Mouse (Mus musculus) stomach, embryonic 15.5 days (tissue): ENCODE measurements around the gene Drp2. TPM values are rescaled to one million over a fixed set of nuclear protein-coding genes. Genes with fewer than 3 reads are reported as not detected.
A peak's percentile ranks its signal among the peaks of the same experiment; 100 is the strongest.

Source experiments
- ATAC-seq: fragments of 200-750 bp; cut with Nextera tagmentation; 2 replicates; pipeline ENCODE4 v1.8.0; 2017; ENCODE audit warnings: low read depth, moderate number of reproducible peaks, moderate TSS enrichment; ENCODE audit not compliant: insufficient read depth, low FRiP score
- H3K27ac ChIP-seq: fragments of 300-500 bp; sonication (generic); 2 replicates; pipeline ENCODE4 v1.5.1; 2015; ENCODE audit warnings: mild to moderate bottlenecking, inconsistent platforms
- H3K27me3 ChIP-seq: fragments of 300-500 bp; sonication (generic); replicated peaks from 2 replicates; pipeline ENCODE4 v1.6.1; 2015; ENCODE audit warnings: inconsistent platforms
- H3K36me3 ChIP-seq: fragments of 300-500 bp; sonication (generic); 2 replicates; pipeline ENCODE4 v1.6.1; 2015; ENCODE audit warnings: inconsistent platforms
- H3K4me1 ChIP-seq: fragments of 300-500 bp; sonication (generic); 2 replicates; pipeline ENCODE4 v1.6.1; 2015; ENCODE audit warnings: inconsistent platforms
- H3K4me2 ChIP-seq: fragments of 300-500 bp; sonication (generic); 2 replicates; pipeline ENCODE4 v1.6.1; 2015; ENCODE audit warnings: mild to moderate bottlenecking, inconsistent platforms
- H3K4me3 ChIP-seq: fragments of 300-500 bp; sonication (generic); replicated peaks from 2 replicates; pipeline ENCODE4 v1.5.1; 2015; ENCODE audit warnings: inconsistent platforms
- H3K9ac ChIP-seq: fragments of 300-500 bp; sonication (generic); 2 replicates; pipeline ENCODE4 v1.6.1; 2015; ENCODE audit warnings: inconsistent platforms
- H3K9me3 ChIP-seq: fragments of 300-500 bp; sonication (generic); 2 replicates; pipeline ENCODE4 v1.6.1; 2016; ENCODE audit warnings: inconsistent platforms
- WGBS: fragments of 180-500 bp; shearing (Covaris S2); methylation state at CpG from one replicate; pipeline ENCODE4 v1.1.7; 2015; 5-methylcytosine and 5-hydroxymethylcytosine counted together
- polyA plus RNA-seq: library from polyadenylated mRNA; unstranded; fragments of >200 nt; fragmentation: Nextera tagmentation; extraction: Ambion mirVana; gene quantifications from 2 replicates; pipeline ENCODE4 v1.2.1, GENCODE M21; 2015

Drp2 gene
- 1.4 and 1.5 TPM in 2 replicates for polyA plus RNA-seq

- Histone ChIP-seq H3K36me3 (no peaks in the 10 kb centered on the region), H3K9ac (no peak within 1 kb of the TSS), H3K4me3 (peak within 1 kb of the TSS; percentile 34), H3K27ac (no peak within 1 kb of the TSS), H3K4me1 (no peaks in the 10 kb centered on the region), H3K27me3 (no peaks in the 10 kb centered on the region), H3K4me2 (peak within 1 kb of the TSS; percentile 57), H3K9me3 (no peaks in the 10 kb centered on the region)
- no peak for ATAC-seq
- WGBS: 35% methylated on average over 14 of the region's 15 CpGs
These were observed at the start of gene Drp2 for GRCm38 (mm10) chrX:134403863-134404583. Gene Drp2 (plus strand): TSS chrX:134404551.

GRCm38 (mm10) chrX:134359336-134359735 is 45.0 kb upstream of the Drp2 start:
- H3K4me2 ChIP-seq: no peak overlapping the region
- H3K27ac ChIP-seq: no peak overlapping the region
- no peak overlapping the region for H3K9ac ChIP-seq
- no peak for ATAC-seq
- H3K4me1 ChIP-seq: no peaks in the 10 kb centered on the region
- H3K4me3 ChIP-seq: no peak overlapping the region
- no peaks in the 10 kb centered on the region for H3K9me3 ChIP-seq
- 85% methylated on average over 4 of the region's 4 CpGs for WGBS
- H3K27me3 ChIP-seq: no peaks in the 10 kb centered on the region
- H3K36me3 ChIP-seq: no peaks in the 10 kb centered on the region

GRCm38 (mm10) chrX:134362156-134362555 is 42.2 kb upstream of the Drp2 start:
- Histone ChIP-seq H3K4me3 (no peak overlapping the region), H3K27ac (no peak overlapping the region), H3K4me2 (no peak overlapping the region), H3K27me3 (no peaks in the 10 kb centered on the region), H3K36me3 (no peaks in the 10 kb centered on the region), H3K9ac (no peak overlapping the region), H3K9me3 (no peaks in the 10 kb centered on the region), H3K4me1 (no peaks in the 10 kb centered on the region)
- ATAC-seq: no peak
- WGBS: 90% methylated on average over 4 of the region's 4 CpGs

- no peaks in the 10 kb centered on the region for H3K9me3 ChIP-seq
- no peaks in the 10 kb centered on the region for H3K27me3 ChIP-seq
- 86% methylated on average over 1 of the region's 1 CpGs for WGBS
- no peaks in the 10 kb centered on the region for H3K4me1 ChIP-seq
- no peak overlapping the region for H3K4me2 ChIP-seq
- no peak overlapping the region for H3K4me3 ChIP-seq
- H3K9ac ChIP-seq: no peak overlapping the region
- ATAC-seq: no peak
- no peaks in the 10 kb centered on the region for H3K36me3 ChIP-seq
- H3K27ac ChIP-seq: no peak overlapping the region
These were observed 38.9 kb upstream of the Drp2 start for GRCm38 (mm10) chrX:134365421-134365820.

- H3K9me3 ChIP-seq: no peaks in the 10 kb centered on the region
- H3K36me3 ChIP-seq: no peaks in the 10 kb centered on the region
- H3K27ac ChIP-seq: no peak overlapping the region
- ATAC-seq: no peak
- WGBS: 76% methylated on average over 3 of the region's 3 CpGs
- no peak overlapping the region for H3K4me3 ChIP-seq
- no peak overlapping the region for H3K9ac ChIP-seq
- H3K4me2 ChIP-seq: no peak overlapping the region
- no peaks in the 10 kb centered on the region for H3K4me1 ChIP-seq
- no peaks in the 10 kb centered on the region for H3K27me3 ChIP-seq
These were observed 37.8 kb upstream of the Drp2 start for GRCm38 (mm10) chrX:134366547-134366946.

GRCm38 (mm10) chrX:134371279-134371678 is 33.1 kb upstream of the Drp2 start:
- WGBS: 9% methylated on average over 2 of the region's 2 CpGs
- Histone ChIP-seq H3K4me2 (no peak overlapping the region), H3K4me3 (no peak overlapping the region), H3K9ac (no peak overlapping the region), H3K27me3 (no peaks in the 10 kb centered on the region), H3K9me3 (no peaks in the 10 kb centered on the region), H3K4me1 (no peaks in the 10 kb centered on the region), H3K27ac (no peak overlapping the region), H3K36me3 (no peaks in the 10 kb centered on the region)
- ATAC-seq: no peak

GRCm38 (mm10) chrX:134374190-134374589 is 30.2 kb upstream of the Drp2 start:
- WGBS: 71% methylated on average over 1 of the region's 1 CpGs
- Histone ChIP-seq H3K27ac (no peak overlapping the region), H3K27me3 (no peaks in the 10 kb centered on the region), H3K9ac (no peak overlapping the region), H3K4me3 (no peak overlapping the region), H3K4me2 (no peak overlapping the region), H3K4me1 (no peaks in the 10 kb centered on the region), H3K9me3 (no peaks in the 10 kb centered on the region), H3K36me3 (no peaks in the 10 kb centered on the region)
- ATAC-seq: no peak

GRCm38 (mm10) chrX:134384896-134385295 is 19.5 kb upstream of the Drp2 start:
- no peak overlapping the region for H3K4me3 ChIP-seq
- no peak overlapping the region for H3K27ac ChIP-seq
- no peaks in the 10 kb centered on the region for H3K27me3 ChIP-seq
- H3K36me3 ChIP-seq: no peaks in the 10 kb centered on the region
- no peaks in the 10 kb centered on the region for H3K4me1 ChIP-seq
- H3K9me3 ChIP-seq: no peaks in the 10 kb centered on the region
- H3K9ac ChIP-seq: no peak overlapping the region
- no peak overlapping the region for H3K4me2 ChIP-seq
- ATAC-seq: no peak
- 69% methylated on average over 6 of the region's 6 CpGs for WGBS

- no peaks in the 10 kb centered on the region for H3K27me3 ChIP-seq
- no peaks in the 10 kb centered on the region for H3K9me3 ChIP-seq
- H3K27ac ChIP-seq: no peak overlapping the region
- no peak for ATAC-seq
- H3K4me1 ChIP-seq: no peaks in the 10 kb centered on the region
- WGBS: 66% methylated on average over 2 of the region's 2 CpGs
- no peaks in the 10 kb centered on the region for H3K36me3 ChIP-seq
- no peak overlapping the region for H3K4me3 ChIP-seq
- H3K4me2 ChIP-seq: no peak overlapping the region
- no peak overlapping the region for H3K9ac ChIP-seq
These were observed 5.4 kb upstream of the Drp2 start for GRCm38 (mm10) chrX:134398972-134399371.

- no peak for ATAC-seq
- no peaks in the 10 kb centered on the region for H3K36me3 ChIP-seq
- no peaks in the 10 kb centered on the region for H3K4me1 ChIP-seq
- 41% methylated on average over 12 of the region's 14 CpGs for WGBS
- H3K9me3 ChIP-seq: no peaks in the 10 kb centered on the region
- H3K27ac ChIP-seq: no peak overlapping the region
- no peak overlapping the region for H3K9ac ChIP-seq
- no peaks in the 10 kb centered on the region for H3K27me3 ChIP-seq
- peak overlapping the region; percentile 34 for H3K4me3 ChIP-seq
- peak overlapping the region; percentile 57 for H3K4me2 ChIP-seq
These were observed 219 bp downstream of the Drp2 start for GRCm38 (mm10) chrX:134404584-134404955.

- 86% methylated on average over 6 of the region's 6 CpGs for WGBS
- H3K4me2 ChIP-seq: no peak overlapping the region
- no peaks in the 10 kb centered on the region for H3K9me3 ChIP-seq
- ATAC-seq: no peak
- H3K27ac ChIP-seq: no peak overlapping the region
- H3K36me3 ChIP-seq: no peaks in the 10 kb centered on the region
- H3K4me1 ChIP-seq: no peaks in the 10 kb centered on the region
- no peak overlapping the region for H3K4me3 ChIP-seq
- no peak overlapping the region for H3K9ac ChIP-seq
- no peaks in the 10 kb centered on the region for H3K27me3 ChIP-seq
These were observed 5.1 kb downstream of the Drp2 start for GRCm38 (mm10) chrX:134409354-134409900.

- H3K4me2 ChIP-seq: no peak overlapping the region
- no peak overlapping the region for H3K27ac ChIP-seq
- no peak for ATAC-seq
- WGBS: 87% methylated on average over 1 of the region's 1 CpGs
- no peaks in the 10 kb centered on the region for H3K4me1 ChIP-seq
- H3K4me3 ChIP-seq: no peak overlapping the region
- no peak overlapping the region for H3K9ac ChIP-seq
- no peaks in the 10 kb centered on the region for H3K36me3 ChIP-seq
- H3K9me3 ChIP-seq: no peaks in the 10 kb centered on the region
- no peaks in the 10 kb centered on the region for H3K27me3 ChIP-seq
These were observed 7.7 kb downstream of the Drp2 start for GRCm38 (mm10) chrX:134412096-134412495.
